Mouse (Mus musculus): Measurements from ENCODE around the gene Mvb12b.
A peak's percentile ranks its signal among the peaks of the same experiment; 100 is the strongest.
"Not testable (repeated sequence)": the region's sequence is repeated elsewhere in the genome, so short reads cannot be mapped to it uniquely, and the experiment has no call there.

Gene Mvb12b

DNA sequence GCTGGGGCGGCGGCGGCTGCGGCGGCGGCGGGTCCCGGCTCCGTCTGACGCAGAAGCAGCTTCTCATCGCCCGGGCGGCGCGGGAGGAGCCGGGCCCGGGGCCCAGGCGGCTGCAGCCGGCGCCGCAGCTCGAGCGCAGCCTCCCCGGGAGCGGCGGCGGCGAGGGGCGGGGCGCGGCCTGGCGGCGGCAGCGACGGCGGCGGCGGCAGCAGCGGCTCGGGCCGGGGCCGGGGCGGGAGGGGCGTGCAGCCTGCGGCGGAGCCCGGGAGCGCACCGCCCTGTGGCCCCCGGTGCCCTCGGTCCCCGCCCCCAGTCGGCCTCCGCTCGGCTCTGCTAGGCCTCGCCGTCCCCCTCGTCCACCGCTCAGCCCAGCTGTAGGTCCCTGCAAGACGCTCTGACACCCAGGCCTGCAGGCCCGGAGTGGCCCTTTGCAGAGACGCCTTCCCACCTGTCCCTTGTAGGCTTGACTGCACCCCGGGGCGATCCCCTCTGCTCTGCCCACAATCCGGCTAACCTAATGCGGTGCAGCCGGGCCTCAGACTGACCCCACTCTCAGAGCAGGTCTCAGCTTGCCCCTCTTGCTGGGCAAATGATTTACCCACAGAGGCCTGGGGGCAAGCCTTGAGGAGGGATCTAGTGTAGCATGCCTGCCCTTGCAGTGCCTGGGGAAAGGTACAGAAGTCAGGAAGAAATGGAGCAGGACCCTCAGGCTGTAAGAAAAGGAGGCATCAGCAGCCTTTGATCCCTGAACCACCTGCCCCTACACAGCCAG lies at the start of gene Mvb12b:
Gene Mvb12b (minus strand): TSS at position 619 of the 772 bp plus-strand sequence.
- DNase-seq: peak; percentile 80

GRCm38 (mm10) chr2:33935756-33936155 lies 48.0 kb upstream of the Mvb12b start:
- no peak for DNase-seq

GRCm38 (mm10) chr2:33933606-33934510 lies 46.1 kb upstream of the Mvb12b start:
- no peak for DNase-seq

DNA sequence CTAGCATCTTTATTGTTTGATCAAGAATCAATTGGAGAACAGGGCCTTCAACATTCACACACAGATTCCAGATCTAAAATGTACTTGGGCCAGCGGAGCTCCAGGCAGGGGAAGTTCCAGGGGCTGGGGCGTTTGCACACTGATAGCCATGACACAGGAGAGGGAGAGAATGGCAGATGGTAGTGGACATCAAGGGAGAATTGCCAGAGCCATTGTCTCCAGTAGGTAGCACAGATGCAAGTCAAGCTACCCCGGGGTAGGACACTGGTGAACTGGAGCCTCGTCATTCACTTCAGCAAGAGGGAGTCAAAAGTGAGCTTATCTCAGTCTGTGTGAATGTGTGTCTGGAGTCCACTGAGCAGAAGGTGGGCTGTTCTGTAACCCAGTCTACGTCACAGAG lies 43.4 kb upstream of the Mvb12b start:
- no peak for DNase-seq

- no peak for DNase-seq
Observed at GRCm38 (mm10) chr2:33925288-33925687, 37.5 kb upstream of the Mvb12b start.

- no peak for DNase-seq
Observed at GRCm38 (mm10) chr2:33923482-33923881, 35.7 kb upstream of the Mvb12b start.

- no peak for DNase-seq
Observed at GRCm38 (mm10) chr2:33922466-33922865, 34.7 kb upstream of the Mvb12b start.

GRCm38 (mm10) chr2:33919934-33920615 lies 32.3 kb upstream of the Mvb12b start:
- DNase-seq: peak; percentile 79

GRCm38 (mm10) chr2:33918824-33919223 lies 31.1 kb upstream of the Mvb12b start:
- peak; percentile 35 for DNase-seq

- DNase-seq: peak; percentile 39
Observed at GRCm38 (mm10) chr2:33918318-33918717, 30.6 kb upstream of the Mvb12b start.

GRCm38 (mm10) chr2:33916603-33917002 lies 28.9 kb upstream of the Mvb12b start:
- no peak for DNase-seq

GRCm38 (mm10) chr2:33914998-33915397 lies 27.3 kb upstream of the Mvb12b start:
- DNase-seq: no peak

DNA sequence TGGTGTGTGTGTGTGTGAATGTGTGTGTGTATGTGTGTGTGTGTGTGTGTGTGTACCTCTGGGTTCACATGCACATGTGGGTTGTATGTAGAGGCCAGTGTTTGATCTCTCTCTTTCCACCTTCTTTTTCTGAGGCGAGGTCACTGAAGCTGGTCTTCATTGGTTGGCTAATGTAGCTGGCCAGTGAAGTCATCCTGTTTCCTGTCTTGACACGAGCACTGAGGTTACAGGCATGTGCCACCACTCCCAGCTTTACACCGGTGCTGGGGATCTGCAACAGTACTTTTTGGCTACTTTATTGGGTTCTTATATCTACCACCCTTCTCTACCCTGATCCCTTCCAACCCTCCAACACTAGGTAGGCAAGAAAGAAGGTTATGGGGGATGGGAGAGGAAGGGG lies 26.6 kb upstream of the Mvb12b start:
- no peak for DNase-seq

DNA sequence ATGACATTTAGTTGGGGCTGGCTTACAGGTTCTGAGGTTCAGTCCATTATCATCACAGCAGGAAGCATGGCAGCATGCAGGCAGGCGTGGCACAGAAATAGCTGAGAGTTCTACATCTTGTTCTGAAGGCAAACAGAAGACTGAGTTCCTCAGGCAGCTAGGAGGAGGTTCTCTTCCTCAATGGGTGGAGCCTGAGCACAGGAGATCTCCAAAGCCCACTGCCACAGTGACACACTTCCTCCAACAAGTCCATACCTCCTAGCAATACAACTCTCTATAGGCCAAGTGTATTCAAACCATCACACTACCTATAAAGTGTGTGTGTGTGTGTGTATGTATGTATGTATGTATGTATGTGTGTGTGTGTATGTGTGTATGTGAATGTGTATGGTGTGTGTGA lies 25.9 kb upstream of the Mvb12b start:
- not testable (repeated sequence) for DNase-seq

- no peak for DNase-seq
Observed at GRCm38 (mm10) chr2:33912741-33913140, 25.0 kb upstream of the Mvb12b start.

DNA sequence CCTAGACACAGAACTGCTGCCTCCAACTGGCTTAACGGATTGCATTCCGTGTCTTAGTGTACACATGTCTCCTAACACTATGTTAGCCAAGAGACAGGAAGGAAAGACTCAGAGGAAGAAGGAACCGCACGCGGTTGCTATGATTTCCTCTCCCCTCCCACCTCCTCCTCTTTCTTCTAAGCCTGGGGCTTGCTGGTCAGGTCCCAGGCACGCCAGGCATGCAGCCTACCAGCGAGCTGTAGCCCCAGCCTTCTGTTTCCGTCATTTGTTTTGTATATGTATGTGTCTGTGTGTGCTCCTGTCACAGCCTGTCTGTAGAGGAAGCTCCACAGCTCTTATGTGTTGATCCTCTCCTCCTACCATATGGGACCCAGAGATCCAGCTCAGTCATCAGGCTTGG lies 20.6 kb upstream of the Mvb12b start:
- DNase-seq: peak; percentile 61

DNA sequence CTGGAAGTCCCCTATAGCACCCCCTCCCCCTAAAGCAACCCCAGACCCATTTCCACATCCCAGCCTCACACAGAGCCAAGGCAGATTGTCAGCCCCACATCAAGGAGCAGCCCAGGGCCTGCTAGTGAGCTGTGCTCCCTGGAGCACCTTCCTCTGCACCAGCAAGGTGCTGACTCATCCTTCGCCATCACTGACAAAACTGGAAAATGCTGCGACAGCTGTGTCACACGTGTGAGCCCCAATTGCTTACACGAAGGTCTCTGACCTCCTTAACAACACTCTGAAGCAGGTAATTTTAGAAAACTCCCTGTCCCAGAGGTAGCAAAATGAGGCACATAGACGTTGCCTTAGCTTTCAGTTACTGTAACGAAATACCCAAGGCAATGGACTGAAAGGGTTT lies 19.4 kb upstream of the Mvb12b start:
- DNase-seq: no peak

DNA sequence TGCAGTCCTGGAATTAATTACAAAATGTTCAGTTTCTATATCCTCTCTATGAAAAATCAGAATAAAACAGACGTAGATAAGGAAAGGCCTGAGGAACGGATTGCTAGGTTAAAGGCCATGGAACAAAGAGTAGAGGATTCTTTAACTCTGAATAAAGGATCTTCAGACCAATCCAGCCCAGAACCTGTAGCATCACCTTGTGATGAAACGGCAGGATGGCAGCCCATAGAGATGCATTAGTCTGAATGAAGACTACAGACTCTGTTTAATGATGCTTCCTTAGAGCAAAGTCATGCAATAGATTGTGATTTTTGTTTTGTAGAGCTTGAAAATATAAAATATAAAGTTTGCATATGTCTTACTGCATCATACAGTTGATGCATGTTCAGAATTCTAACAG lies 8.1 kb upstream of the Mvb12b start:
- no peak for DNase-seq

GRCm38 (mm10) chr2:33893151-33893550 lies 5.4 kb upstream of the Mvb12b start:
- DNase-seq: no peak

- no peak for DNase-seq
Observed at GRCm38 (mm10) chr2:33892354-33892753, 4.6 kb upstream of the Mvb12b start.

- no peak for DNase-seq
Observed at GRCm38 (mm10) chr2:33888100-33888385, 297 bp upstream of the Mvb12b start.

- DNase-seq: peak; percentile 28
Observed at GRCm38 (mm10) chr2:33886386-33887327, 1.1 kb downstream of the Mvb12b start.
